Mouse (Mus musculus) c-Kit-positive CD71-negative TER-119-negative erythroid progenitor cells, embryonic 14.5 days (primary cell): ENCODE data around the gene Lactb.
"Not testable (repeated sequence)": the region's sequence is repeated elsewhere in the genome, so short reads cannot be mapped to it uniquely, and the experiment has no call there.

Experiments
- DNase-seq: peaks from one replicate; pipeline ENCODE4 v3.0.0-alpha.2; 2013; ENCODE audit warnings: low read depth

Gene Lactb

GRCm38 (mm10) chr9:66919981-66920380 lies 55.3 kb downstream of the Lactb start:
- no peak for DNase-seq

DNA sequence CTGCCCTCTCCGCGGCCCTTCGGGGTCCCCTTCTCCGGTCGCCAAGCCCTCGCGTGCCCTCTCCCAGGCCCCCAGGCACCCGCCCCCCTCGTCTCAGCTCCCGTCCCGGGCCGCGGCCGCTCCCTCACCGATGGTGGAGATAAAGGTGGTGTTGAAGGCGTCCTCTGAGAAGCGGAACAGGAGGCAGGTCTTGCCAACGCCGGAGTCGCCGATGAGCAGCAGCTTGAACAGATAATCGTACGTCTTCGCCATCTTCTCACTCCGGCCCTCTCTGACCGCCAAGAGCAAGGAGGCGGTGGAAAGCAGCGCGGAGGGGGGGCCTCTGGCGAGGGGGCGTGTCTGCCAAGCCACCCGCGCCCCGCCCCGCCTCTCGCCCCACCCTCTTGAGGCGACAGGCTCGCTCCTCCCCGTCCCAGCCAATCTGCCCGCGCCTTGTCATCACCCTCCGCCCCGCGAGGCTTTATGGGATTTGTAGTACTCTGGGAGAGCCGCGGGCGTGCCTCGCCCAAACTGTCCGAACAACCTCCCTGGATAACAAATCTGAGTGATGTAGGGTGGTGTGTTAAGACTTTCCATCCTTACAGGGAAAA lies 55.8 kb downstream of the Lactb start, which contains the start of gene Rab8b:
Gene Rab8b (minus strand): TSS at position 306 of the 590 bp plus-strand sequence.
- peak; percentile 94 for DNase-seq

DNA sequence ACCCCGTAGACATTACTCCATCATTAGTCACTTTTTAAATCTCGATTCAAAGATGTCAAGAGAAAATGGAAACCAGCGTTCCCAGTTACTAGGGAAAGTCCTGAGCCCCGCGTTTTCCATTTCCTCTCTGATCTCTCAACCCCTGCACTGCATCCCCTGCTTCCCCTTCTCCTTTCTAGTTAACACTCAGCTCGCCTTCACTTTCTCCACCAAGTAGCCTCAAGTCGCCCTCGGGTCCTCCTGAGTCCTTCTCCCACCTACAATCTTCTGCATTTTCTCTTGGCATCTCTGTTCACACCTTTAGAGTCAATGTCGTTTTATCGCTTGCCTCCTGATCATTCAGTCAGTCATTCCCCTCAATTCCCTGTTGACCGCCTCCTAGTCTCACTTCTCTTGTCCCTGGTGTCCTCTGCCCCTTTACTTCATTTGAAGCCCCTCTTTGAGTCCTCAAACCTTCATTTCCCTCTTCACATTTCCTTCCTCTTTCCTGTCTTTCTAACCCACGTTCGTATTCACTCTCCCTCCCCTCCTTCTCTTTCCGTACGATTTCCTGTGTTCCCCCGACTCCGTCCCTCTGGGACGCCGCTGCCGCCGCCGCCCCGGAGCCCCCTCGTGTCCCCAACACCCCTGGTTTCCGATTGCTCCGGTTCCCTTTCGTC lies 56.5 kb downstream of the Lactb start:
- DNase-seq: no peak

- DNase-seq: no peak
Observed at GRCm38 (mm10) chr9:66917892-66918255, 57.4 kb downstream of the Lactb start.

GRCm38 (mm10) chr9:66917216-66917891 lies 57.9 kb downstream of the Lactb start:
- no peak for DNase-seq

- DNase-seq: peak; percentile 50
Observed at GRCm38 (mm10) chr9:66915869-66916785, 59.2 kb downstream of the Lactb start.

- no peak for DNase-seq
Observed at GRCm38 (mm10) chr9:66915401-66915800, 59.9 kb downstream of the Lactb start.

DNA sequence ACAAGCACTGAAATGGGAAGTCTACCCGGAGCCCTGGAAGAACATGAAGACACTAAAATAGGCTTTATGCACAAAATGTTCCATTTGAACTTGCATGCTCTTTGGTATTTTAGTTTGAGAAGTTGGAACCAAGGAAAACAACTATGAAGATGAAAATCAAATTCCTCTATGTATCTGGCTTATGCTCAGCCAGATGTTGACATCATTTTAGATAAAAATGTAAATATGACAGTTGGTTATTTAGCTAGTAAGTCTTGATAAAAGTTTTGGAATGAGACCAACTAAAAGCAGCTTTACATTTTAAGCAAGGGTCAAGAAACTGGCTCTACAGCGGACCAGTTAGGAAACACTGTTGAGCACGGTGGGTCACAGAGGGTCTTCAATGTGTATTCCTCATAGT lies 60.7 kb downstream of the Lactb start:
- no peak for DNase-seq

DNA sequence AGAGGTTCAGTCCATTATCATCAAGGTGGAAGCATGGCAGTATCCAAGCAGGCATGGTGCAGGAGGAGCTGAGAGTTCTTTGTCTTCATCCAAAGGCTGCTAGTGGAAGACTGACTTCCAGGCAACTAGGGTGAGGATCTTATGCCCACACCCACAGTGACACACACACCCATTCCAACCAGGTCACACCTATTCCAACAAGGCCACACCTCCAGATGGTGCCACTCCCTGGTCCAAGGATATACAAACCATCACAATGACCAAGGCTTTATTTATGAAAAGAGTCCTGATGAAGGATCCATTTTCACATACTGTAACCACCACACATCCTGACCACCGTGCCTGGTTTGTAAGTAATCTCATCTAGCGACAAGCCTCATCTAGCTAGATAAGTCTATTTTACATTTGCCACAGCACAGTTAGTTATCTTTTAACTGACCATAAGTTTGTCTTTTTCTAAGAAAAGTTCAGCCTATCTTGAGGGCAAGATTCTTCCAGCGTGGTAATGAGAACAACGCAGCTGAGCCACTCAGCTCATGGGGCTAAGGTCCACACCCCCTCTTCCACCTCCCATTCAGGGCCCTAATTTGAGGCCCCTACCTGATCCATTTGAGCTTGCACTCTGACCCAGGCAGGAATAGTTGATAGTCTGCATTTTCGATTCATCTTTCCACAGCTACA lies 61.9 kb downstream of the Lactb start:
- not testable (repeated sequence) for DNase-seq

- no peak for DNase-seq
Observed at GRCm38 (mm10) chr9:66912304-66912703, 63.0 kb downstream of the Lactb start.

GRCm38 (mm10) chr9:66910677-66911076 lies 64.6 kb downstream of the Lactb start:
- DNase-seq: no peak

DNA sequence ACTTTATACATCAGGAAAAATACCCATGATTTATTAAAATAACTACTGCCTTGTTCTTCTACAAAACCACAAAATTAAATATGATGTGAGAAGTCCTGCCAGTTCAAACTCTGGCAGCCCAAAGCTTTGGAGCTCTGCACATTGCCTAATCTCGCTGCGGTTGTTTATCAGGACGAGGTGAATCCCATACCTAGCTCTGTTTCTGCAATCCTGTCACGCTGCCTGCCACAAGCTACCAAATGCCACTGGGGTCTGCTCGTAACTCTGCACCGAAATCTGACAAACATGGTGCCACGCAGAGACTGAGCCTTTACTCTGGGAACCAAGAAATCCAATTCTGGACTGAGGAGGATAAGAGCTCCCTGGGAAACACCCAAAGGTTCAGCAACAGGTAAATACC lies 65.4 kb downstream of the Lactb start:
- DNase-seq: no peak

GRCm38 (mm10) chr9:66907746-66908397 lies 67.4 kb downstream of the Lactb start:
- no peak for DNase-seq

GRCm38 (mm10) chr9:66907126-66907525 lies 68.2 kb downstream of the Lactb start:
- no peak for DNase-seq

GRCm38 (mm10) chr9:66905990-66906389 lies 69.3 kb downstream of the Lactb start:
- no peak for DNase-seq
